Mouse (Mus musculus) hindbrain, postnatal 0 days (tissue): Measurements from ENCODE around the gene Zfp318. TPM values are rescaled to one million over a fixed set of nuclear protein-coding genes. Genes with fewer than 3 reads are reported as not detected.

Experiments used
- ATAC-seq: fragments of 200-750 bp; cut with Nextera tagmentation; 2 replicates; pipeline ENCODE4 v1.8.0; 2017; ENCODE audit warnings: mild to moderate bottlenecking, moderate TSS enrichment, moderate library complexity
- DNase-seq: peaks from one replicate; pipeline ENCODE4 v3.0.0-alpha.2; 2015; ENCODE audit warnings: low spot score
- H3K27ac ChIP-seq: fragments of 300-500 bp; sonication (generic); 2 replicates; pipeline ENCODE4 v1.5.1; 2014; ENCODE audit warnings: mild to moderate bottlenecking
- H3K27me3 ChIP-seq: fragments of 300-500 bp; sonication (generic); 2 replicates; pipeline ENCODE4 v1.6.1; 2014; ENCODE audit warnings: low read length, mixed read lengths; ENCODE audit not compliant: insufficient read depth
- H3K36me3 ChIP-seq: fragments of 300-500 bp; sonication (generic); 2 replicates; pipeline ENCODE4 v1.6.1; 2014; ENCODE audit warnings: low read length, mixed read lengths; ENCODE audit not compliant: insufficient read depth
- H3K4me1 ChIP-seq: fragments of 300-500 bp; sonication (generic); 2 replicates; pipeline ENCODE4 v1.6.1; 2014; ENCODE audit warnings: antibody characterized with exemption, low read length, mixed read lengths; ENCODE audit not compliant: insufficient read depth
- H3K4me2 ChIP-seq: fragments of 300-500 bp; sonication (generic); 2 replicates; pipeline ENCODE4 v1.6.1; 2014; ENCODE audit warnings: low read depth, mild to moderate bottlenecking, low read length, moderate library complexity, mixed read lengths
- H3K4me3 ChIP-seq: fragments of 300-500 bp; sonication (generic); 2 replicates; pipeline ENCODE4 v1.5.1; 2014; ENCODE audit warnings: low read length
- H3K9ac ChIP-seq: fragments of 300-500 bp; sonication (generic); replicated peaks from 2 replicates; pipeline ENCODE4 v1.6.1; 2014; ENCODE audit warnings: mild to moderate bottlenecking, low read length, moderate library complexity, mixed read lengths
- H3K9me3 ChIP-seq: fragments of 300-500 bp; sonication (generic); 2 replicates; pipeline ENCODE4 v1.6.1; 2016; ENCODE audit warnings: low read length, mixed read lengths
- CTCF ChIP-seq: IDR thresholded peaks from 2 replicates; pipeline ENCODE4 v1.5.1; 2016; ENCODE audit warnings: antibody characterized with exemption, control low read depth, low read depth
- WGBS: fragments of 180-500 bp; shearing (Covaris S2); extraction: QIAGEN DNeasy Blood & Tissue Kit; methylation state at CpG from one replicate; pipeline ENCODE4 v1.1.7; 2014; 5-methylcytosine and 5-hydroxymethylcytosine counted together
- polyA plus RNA-seq: library from polyadenylated mRNA; unstranded; fragments of >200 nt; fragmentation: Nextera tagmentation; extraction: Ambion mirVana; gene quantifications from 2 replicates; pipeline ENCODE4 v1.2.1, GENCODE M21; 2015
- total RNA-seq: library from RNA; depleted of rRNA; stranded (reverse); fragments of >200 nt; gene quantifications from 2 replicates; pipeline ENCODE4 v1.2.3, GENCODE M21; 2014; rRNA removed

Gene Zfp318
- total and polyA plus RNA-seq, 2 experiments from 2014 or later: 23.2 to 24.5 TPM

DNA sequence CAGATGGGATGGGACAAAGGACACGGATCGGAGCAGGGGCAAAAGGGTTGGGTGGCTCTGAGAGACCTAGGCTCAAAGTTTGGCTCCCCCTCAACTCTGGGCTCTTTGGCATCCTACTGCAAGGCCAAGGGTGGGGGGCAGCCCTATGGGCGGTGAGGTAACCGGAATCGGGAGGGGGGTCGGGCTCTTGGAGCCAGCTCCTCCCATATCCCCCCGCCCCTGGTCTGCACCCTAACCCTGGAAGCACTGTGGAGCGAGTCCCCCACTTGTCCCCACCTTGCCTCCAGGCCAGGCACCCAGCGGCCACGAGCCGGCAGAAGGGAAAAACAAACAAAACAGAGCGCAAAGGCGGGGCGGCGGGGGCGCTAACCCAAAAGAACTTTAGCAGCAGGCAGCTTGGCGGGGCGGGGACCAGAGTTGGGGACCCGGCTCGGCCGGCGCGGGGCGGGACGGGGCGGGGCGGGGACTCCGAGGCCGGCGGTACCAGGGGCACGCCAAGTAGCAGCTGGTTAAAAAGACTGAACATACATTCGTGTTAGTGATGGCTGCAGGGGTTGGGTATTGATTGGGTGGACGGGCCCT, 71.7 kb downstream of the Zfp318 start:
- DNase-seq: peak; percentile 24
- Histone ChIP-seq H3K27me3 (no peaks in the 10 kb centered on the region), H3K4me3 (peak overlapping the region; percentile 34), H3K4me2 (peak overlapping the region; percentile 67), H3K4me1 (peaks cover 22% of the 10 kb centered on the region; the same call in 1 of the 2 replicates), H3K27ac (no peak overlapping the region), H3K9me3 (no peaks in the 10 kb centered on the region), H3K36me3 (0 out of 2 replicates have a peak, but pooled peaks cover 5% of the 10 kb centered on the region), H3K9ac (peak overlapping the region; percentile 30; the same call in 1 of the 2 replicates)
- ATAC-seq: peak; percentile 36
- WGBS: 3% methylated on average over 32 of the region's 33 CpGs
- no peak for TF ChIP-seq CTCF

DNA sequence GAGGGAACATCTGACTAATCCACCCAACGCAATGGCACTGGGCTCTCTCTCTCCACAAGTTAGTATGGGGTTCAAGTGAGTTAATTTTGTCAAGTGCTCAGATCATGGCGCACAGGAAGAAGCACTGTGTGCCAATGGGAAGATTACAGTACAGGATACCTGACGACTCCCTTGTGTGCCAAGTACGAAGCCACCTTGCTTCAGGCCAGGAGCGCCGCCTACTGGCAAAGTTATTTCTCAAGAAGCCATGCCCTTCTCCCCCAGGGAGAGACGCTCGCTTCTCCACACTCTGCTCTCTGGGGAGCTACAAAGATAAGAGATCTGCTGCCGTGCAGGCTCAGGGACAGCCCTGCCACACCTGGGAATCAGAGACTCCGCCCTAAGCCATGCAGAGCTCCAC, 74.3 kb downstream of the Zfp318 start:
- whole genome bisulfite sequencing: 22% methylated on average over 10 of the region's 10 CpGs
- Histone ChIP-seq H3K4me3 (no peak overlapping the region), H3K27me3 (no peaks in the 10 kb centered on the region), H3K27ac (no peak overlapping the region), H3K4me2 (no peak overlapping the region), H3K9me3 (no peaks in the 10 kb centered on the region), H3K36me3 (0 out of 2 replicates have a peak, but pooled peaks cover 5% of the 10 kb centered on the region), H3K9ac (no peak overlapping the region), H3K4me1 (peaks cover 22% of the 10 kb centered on the region; the same call in 1 of the 2 replicates)
- TF ChIP-seq CTCF: peak; percentile 57
- peak; percentile 40 for DNase-seq
- ATAC-seq: no peak

DNA sequence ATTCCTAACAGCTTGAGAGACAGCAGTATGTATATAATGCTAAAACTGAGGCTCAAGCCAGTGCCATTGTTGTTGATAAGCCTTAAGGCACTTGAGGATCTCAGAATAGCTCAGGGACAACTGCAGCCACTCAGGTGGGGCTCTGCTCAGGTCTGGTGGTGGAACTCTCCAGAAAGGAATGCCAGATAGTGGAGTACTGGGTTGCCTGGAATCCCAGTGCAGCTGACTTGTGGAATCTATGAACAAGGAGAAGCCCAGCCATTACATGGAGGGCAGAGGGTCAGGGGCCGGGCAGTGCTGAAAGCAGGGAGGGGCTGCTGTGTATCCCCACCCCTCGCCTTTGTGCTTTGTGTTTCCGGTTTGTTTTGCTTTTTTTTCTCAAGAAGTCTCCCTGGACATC, 74.9 kb downstream of the Zfp318 start:
- Histone ChIP-seq H3K36me3 (0 out of 2 replicates have a peak, but pooled peaks cover 5% of the 10 kb centered on the region), H3K27me3 (no peaks in the 10 kb centered on the region), H3K4me2 (no peak overlapping the region), H3K4me3 (no peak overlapping the region), H3K9ac (no peak overlapping the region), H3K9me3 (no peaks in the 10 kb centered on the region), H3K4me1 (peaks cover 22% of the 10 kb centered on the region; the same call in 1 of the 2 replicates), H3K27ac (no peak overlapping the region)
- TF ChIP-seq CTCF: no peak
- DNase-seq (no peak), ATAC-seq (no peak)
- WGBS: 32% methylated on average over 3 of the region's 3 CpGs

DNA sequence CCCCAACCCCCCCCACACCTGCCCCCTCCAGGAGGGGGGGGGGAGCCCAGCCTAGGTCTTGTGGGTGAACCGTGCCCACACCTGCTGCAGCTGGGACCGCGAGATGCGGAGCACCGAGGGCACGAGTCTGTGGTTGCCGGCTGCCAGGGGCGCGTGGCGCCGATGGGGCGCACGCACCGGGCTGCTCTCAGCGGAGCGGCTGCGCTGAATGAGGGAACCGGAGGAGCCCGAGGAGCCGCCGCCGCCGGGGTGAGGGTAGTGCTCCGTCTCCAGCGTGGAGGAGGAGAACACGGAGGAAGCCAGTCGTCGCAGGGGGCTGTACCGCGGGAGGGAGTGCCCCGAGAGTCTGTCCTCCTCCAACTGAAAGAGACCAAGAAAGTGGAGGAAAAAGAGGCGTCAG, 77.1 kb downstream of the Zfp318 start:
- H3K9me3 ChIP-seq: no peaks in the 10 kb centered on the region
- H3K27ac ChIP-seq: no peak overlapping the region
- peak overlapping the region; percentile 39 for H3K4me2 ChIP-seq
- ATAC-seq (no peak; the same call in 1 of the 2 replicates), DNase-seq (no peak)
- no peak overlapping the region for H3K4me3 ChIP-seq
- peaks cover 5% of the 10 kb centered on the region; the same call in 1 of the 2 replicates for H3K36me3 ChIP-seq
- 10% methylated on average over 31 of the region's 32 CpGs for WGBS
- no peak for TF ChIP-seq CTCF
- H3K27me3 ChIP-seq: no peaks in the 10 kb centered on the region
- H3K4me1 ChIP-seq: 0 out of 2 replicates have a peak, but pooled peaks cover 5% of the 10 kb centered on the region
- H3K9ac ChIP-seq: no peak overlapping the region

DNA sequence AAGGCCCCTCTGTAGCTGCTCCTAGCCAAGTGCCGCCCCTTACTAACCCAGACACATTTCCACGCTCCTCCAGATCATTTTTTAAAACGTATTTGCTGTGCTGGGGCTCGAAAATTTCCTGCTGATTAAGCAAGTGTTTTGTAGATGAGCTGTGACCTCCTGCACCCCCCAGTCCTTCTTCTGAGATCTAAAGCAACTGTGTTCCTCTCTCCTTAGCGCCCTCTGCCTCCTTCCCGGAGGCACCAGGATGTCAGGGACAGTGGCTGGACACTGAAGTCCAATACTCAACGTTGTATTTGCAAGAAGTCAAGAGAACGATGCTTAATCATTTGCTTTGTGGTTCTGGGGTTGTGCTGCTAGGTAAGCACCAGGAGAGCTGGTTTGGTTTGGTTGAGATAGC, 77.8 kb downstream of the Zfp318 start:
- ATAC-seq: no peak
- H3K4me3 ChIP-seq: no peak overlapping the region

DNA sequence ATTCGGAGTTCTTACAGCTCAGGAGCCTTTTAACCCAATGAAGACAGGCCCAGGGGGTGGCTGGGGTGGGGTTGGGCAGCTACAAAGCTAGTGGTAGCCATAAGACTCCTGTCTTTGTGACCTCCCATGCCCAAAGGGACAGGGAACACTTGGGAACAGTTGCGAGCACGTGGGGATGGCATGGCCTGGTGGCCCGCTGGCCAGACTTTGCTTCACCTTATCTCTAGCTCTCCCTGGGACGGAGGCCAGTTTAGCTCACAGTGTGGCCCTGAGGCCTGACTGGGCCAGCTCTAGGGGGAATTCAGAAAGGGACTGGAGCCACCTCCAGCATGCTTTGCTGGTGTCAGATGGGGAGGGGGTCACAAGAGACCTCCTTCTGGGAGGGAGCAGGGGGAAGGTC, 78.7 kb downstream of the Zfp318 start:
- ATAC-seq (no peak), DNase-seq (no peak)
- H3K4me2 ChIP-seq: no peak overlapping the region
- no peaks in the 10 kb centered on the region for H3K4me1 ChIP-seq
- H3K4me3 ChIP-seq: no peak overlapping the region
- no peaks in the 10 kb centered on the region for H3K27me3 ChIP-seq
- WGBS: 90% methylated on average over 5 of the region's 5 CpGs
- H3K27ac ChIP-seq: no peak overlapping the region
- H3K9me3 ChIP-seq: no peaks in the 10 kb centered on the region
- peaks cover 17% of the 10 kb centered on the region for H3K36me3 ChIP-seq
- H3K9ac ChIP-seq: no peak overlapping the region
- no peak for TF ChIP-seq CTCF

More for the DNA sequence above, 77.8 kb downstream of the Zfp318 start:
- H3K27ac ChIP-seq: no peak overlapping the region
- TF ChIP-seq CTCF: peak; percentile 42
- no peaks in the 10 kb centered on the region for H3K27me3 ChIP-seq
- peak; percentile 27 for DNase-seq
- H3K9ac ChIP-seq: no peak overlapping the region
- H3K4me1 ChIP-seq: no peaks in the 10 kb centered on the region
- peaks cover 9% of the 10 kb centered on the region for H3K36me3 ChIP-seq
- no peaks in the 10 kb centered on the region for H3K9me3 ChIP-seq
- peak overlapping the region; percentile 39; the same call in 1 of the 2 replicates for H3K4me2 ChIP-seq
- WGBS: 28% methylated on average over 8 of the region's 8 CpGs

DNA sequence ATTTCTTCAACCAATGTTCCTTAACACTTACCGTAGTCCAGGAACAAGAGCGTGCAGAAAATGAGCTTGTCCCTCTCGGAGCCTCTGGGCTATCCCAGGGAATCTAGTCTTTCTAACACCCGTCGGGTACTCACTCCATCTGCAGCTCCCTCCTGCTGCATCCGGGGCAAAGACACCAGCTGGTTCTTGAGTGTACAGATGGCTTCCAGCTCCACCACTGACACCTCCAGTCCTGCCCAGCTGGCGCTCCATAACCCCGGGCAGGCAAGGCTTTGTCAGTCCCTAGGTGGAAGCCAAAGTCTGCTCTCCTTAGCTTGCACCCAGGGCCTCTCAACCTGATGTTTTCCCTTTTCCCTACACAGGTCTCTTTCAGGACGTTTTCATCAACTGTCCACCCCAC, 84.3 kb downstream of the Zfp318 start:
- Histone ChIP-seq H3K4me2 (no peak overlapping the region), H3K36me3 (peaks cover 45% of the 10 kb centered on the region), H3K9ac (no peak overlapping the region), H3K9me3 (no peaks in the 10 kb centered on the region), H3K27ac (no peak overlapping the region), H3K27me3 (no peaks in the 10 kb centered on the region), H3K4me3 (no peak overlapping the region), H3K4me1 (no peaks in the 10 kb centered on the region)
- no peak for ATAC-seq
- 53% methylated on average over 9 of the region's 9 CpGs for WGBS
- DNase-seq: no peak
- TF ChIP-seq CTCF: no peak

Other genes with a start within 250 kb of the Zfp318 start
- gene Rsph9, start 239.5 kb upstream of the Zfp318 start, total RNA-seq: 50.7 and 54.3 TPM in 2 replicates
- gene Rsph9, start 239.5 kb upstream of the Zfp318 start, polyA plus RNA-seq: 74.7 and 80.0 TPM in 2 replicates
- 10.2 and 16.2 TPM in 2 replicates for gene Mad2l1bp, start 230.2 kb upstream of the Zfp318 start, total RNA-seq
- gene Mad2l1bp, start 230.2 kb upstream of the Zfp318 start, polyA plus RNA-seq: 17.2 and 17.5 TPM in 2 replicates
- gene Gtpbp2, start 222.7 kb upstream of the Zfp318 start, total RNA-seq: 68.0 and 94.8 TPM in 2 replicates
- gene Gtpbp2, start 222.7 kb upstream of the Zfp318 start, polyA plus RNA-seq: 25.8 and 27.9 TPM in 2 replicates
- gene Polh, start 181.1 kb upstream of the Zfp318 start, total RNA-seq: 9.7 and 10.5 TPM in 2 replicates
- gene Polh, start 181.1 kb upstream of the Zfp318 start, polyA plus RNA-seq: 4.7 and 5.5 TPM in 2 replicates
- gene Xpo5, start 180.9 kb upstream of the Zfp318 start, total RNA-seq: 54.5 and 56.9 TPM in 2 replicates
- gene Xpo5, start 180.9 kb upstream of the Zfp318 start, polyA plus RNA-seq: 23.8 and 23.9 TPM in 2 replicates
- gene Polr1c, start 135.7 kb upstream of the Zfp318 start, total RNA-seq: 45.9 and 61.1 TPM in 2 replicates
- 58.7 and 61.7 TPM in 2 replicates for gene Polr1c, start 135.7 kb upstream of the Zfp318 start, polyA plus RNA-seq
- 22.2 and 26.9 TPM in 2 replicates for gene Yipf3, start 135.7 kb upstream of the Zfp318 start, total RNA-seq
- gene Yipf3, start 135.7 kb upstream of the Zfp318 start, polyA plus RNA-seq: 78.7 and 85.4 TPM in 2 replicates
- gene Lrrc73, start 130.2 kb upstream of the Zfp318 start, total RNA-seq: 48.2 and 54.5 TPM in 2 replicates
- 27.2 and 28.0 TPM in 2 replicates for gene Lrrc73, start 130.2 kb upstream of the Zfp318 start, polyA plus RNA-seq
- gene Tjap1, start 100.7 kb upstream of the Zfp318 start, total RNA-seq: 30.7 and 43.3 TPM in 2 replicates
- gene Tjap1, start 100.7 kb upstream of the Zfp318 start, polyA plus RNA-seq: 19.5 and 19.9 TPM in 2 replicates
- 67.1 and 67.7 TPM in 2 replicates for gene Dlk2, start 86.3 kb upstream of the Zfp318 start, total RNA-seq
- gene Dlk2, start 86.3 kb upstream of the Zfp318 start, polyA plus RNA-seq: 20.2 and 23.9 TPM in 2 replicates
- 12.8 and 16.4 TPM in 2 replicates for gene Abcc10, start 55.4 kb upstream of the Zfp318 start, total RNA-seq
- 6.6 and 7.3 TPM in 2 replicates for gene Abcc10, start 55.4 kb upstream of the Zfp318 start, polyA plus RNA-seq
- gene Crip3, start 45.2 kb downstream of the Zfp318 start, total RNA-seq: 1.4 and 4.0 TPM in 2 replicates
- gene Crip3, start 45.2 kb downstream of the Zfp318 start, polyA plus RNA-seq: 1.6 and 1.7 TPM in 2 replicates
- gene Slc22a7, start 54.7 kb downstream of the Zfp318 start, total RNA-seq: not detected in 2 replicates
- 0.13 TPM in 1 of 2 replicates, not detected in the other for gene Slc22a7, start 54.7 kb downstream of the Zfp318 start, polyA plus RNA-seq
- 46.5 and 53.4 TPM in 2 replicates for gene Ttbk1, start 103.9 kb downstream of the Zfp318 start, total RNA-seq
- 6.3 and 6.5 TPM in 2 replicates for gene Ttbk1, start 103.9 kb downstream of the Zfp318 start, polyA plus RNA-seq
- 8.9 and 9.9 TPM in 2 replicates for gene Dnph1, start 113.0 kb downstream of the Zfp318 start, total RNA-seq
- gene Dnph1, start 113.0 kb downstream of the Zfp318 start, polyA plus RNA-seq: 19.2 and 23.4 TPM in 2 replicates
- 55.3 and 58.2 TPM in 2 replicates for gene Cul9, start 162.7 kb downstream of the Zfp318 start, total RNA-seq
- gene Cul9, start 162.7 kb downstream of the Zfp318 start, polyA plus RNA-seq: 12.2 and 14.4 TPM in 2 replicates
- 67.0 and 67.3 TPM in 2 replicates for gene Srf, start 172.4 kb downstream of the Zfp318 start, total RNA-seq
- 3.0 and 3.8 TPM in 2 replicates for gene Srf, start 172.4 kb downstream of the Zfp318 start, polyA plus RNA-seq
- 77.6 and 79.3 TPM in 2 replicates for gene Ptk7, start 245.8 kb downstream of the Zfp318 start, total RNA-seq
- 24.5 and 25.1 TPM in 2 replicates for gene Ptk7, start 245.8 kb downstream of the Zfp318 start, polyA plus RNA-seq